Mouse (Mus musculus) liver, adult 2 months (tissue): ENCODE data around the gene C2cd4a.

Experiments
- CTCF ChIP-seq: fragments of 200-500 bp; IDR thresholded peaks from 2 replicates; pipeline ENCODE4 v1.5.1; 2011; ENCODE audit warnings: low read depth, low read length, control low read depth
- POLR2A ChIP-seq: fragments of 200-500 bp; IDR thresholded peaks from 2 replicates; pipeline ENCODE4 v1.6.1; 2011; ENCODE audit warnings: low read length, control low read depth; ENCODE audit not compliant: insufficient read depth; ENCODE audit errors: extremely low read depth

DNA sequence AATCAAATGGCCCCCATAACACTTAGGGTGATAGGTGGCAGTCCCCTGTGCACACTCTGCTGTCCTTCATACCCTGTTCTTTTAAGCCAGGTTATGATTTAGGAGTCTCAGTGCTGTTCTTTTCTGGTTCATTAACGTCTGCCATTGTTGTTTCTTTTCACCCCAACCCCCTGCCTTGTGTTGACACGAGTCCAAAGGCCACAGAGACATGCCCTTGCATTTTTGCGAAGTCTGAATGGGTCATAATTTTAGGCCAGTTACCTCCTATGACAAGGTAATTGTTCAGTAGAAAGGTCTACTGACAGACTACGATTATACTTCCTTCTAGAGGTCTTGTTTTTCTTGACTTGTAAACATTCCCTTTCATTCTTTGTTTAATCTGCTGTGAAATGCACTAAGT is 31.9 kb upstream of the C2cd4a start:
- no peak for TF ChIP-seq POLR2A
- no peak for TF ChIP-seq CTCF
